Comparison of ENCODE assay signal across 26 mouse cellular contexts in the genomic region with DNA sequence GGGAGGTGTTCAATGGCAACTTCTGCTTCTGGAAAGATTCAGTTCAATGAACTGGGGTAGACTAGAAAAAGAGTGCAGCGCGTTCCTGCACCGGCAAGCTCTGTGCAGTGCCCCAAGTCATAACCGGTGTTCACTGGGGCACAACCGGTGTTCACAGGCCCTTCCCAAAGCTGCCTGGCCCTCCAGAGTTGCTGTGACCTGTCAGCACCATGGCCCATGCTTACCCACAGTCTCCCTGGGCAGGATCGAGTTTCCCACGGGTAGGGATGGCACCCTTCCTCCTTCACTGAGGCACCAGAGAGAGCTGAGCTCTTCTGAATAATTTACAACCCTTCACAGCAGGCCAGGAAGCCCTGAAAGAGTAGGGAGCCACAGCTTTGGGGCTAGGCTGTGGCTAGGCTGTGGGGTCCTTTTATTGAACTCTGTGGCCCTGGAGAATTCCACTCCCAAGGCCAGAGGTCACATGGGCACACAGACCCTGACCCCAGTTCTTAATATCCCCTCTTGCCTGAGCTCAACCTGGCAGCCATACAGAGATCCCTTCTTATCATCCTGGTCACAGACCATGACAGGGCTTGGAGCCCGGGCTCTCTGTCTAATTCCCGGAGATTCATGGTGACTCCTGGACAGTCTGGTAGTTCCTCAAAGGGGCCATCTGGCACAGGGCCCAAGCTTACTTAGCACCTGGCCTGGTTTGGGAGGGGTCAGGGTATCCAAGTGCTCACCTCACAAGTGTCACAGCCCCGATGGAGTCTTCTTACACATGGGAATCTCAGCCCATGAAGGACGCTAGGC. TPM values are rescaled to one million over a fixed set of nuclear protein-coding genes. Genes with fewer than 3 reads are reported as not detected.
DNase-seq lines count a peak whose midpoint lies in the region; ATAC-seq and TF ChIP-seq lines count a peak whose summit lies in the region.
"Had no signal": no experiment of that assay in that cellular context is flagged by ENCODE, and none has a peak within 500 bp of the region (broad histone marks: within the 10 kb centered on the region; RNA-seq: fewer than 3 reads in every experiment).

No protein-coding gene starts in this region.

- no peaks in the 10 kb centered on the region for H3K36me3 ChIP-seq in heart, embryonic 15.5 days
- H3K36me3 ChIP-seq in heart, adult 2 months (ENCODE audit: control insufficient read depth, insufficient read depth, low read length) = no peaks in the 10 kb centered on the region
- no peaks in the 10 kb centered on the region for H3K36me3 ChIP-seq in kidney, embryonic 15.5 days
- no peaks in the 10 kb centered on the region for H3K36me3 ChIP-seq in limb, embryonic 12.5 days
- no peaks in the 10 kb centered on the region for H3K36me3 ChIP-seq in limb, embryonic 10.5 days
- H3K36me3 ChIP-seq in forebrain, embryonic 11.5 days (ENCODE audit: control insufficient read depth, insufficient read depth, low read length) = no peaks in the 10 kb centered on the region
- H3K36me3 ChIP-seq: embryonic facial prominence, embryonic 12.5 days; forebrain, embryonic 12.5 days; heart, embryonic 13.5 days; hindbrain, embryonic 13.5 days had no signal

- no peaks in the 10 kb centered on the region for H3K9me3 ChIP-seq in heart, embryonic 15.5 days (replicated peaks)
- no peaks in the 10 kb centered on the region for H3K9me3 ChIP-seq in kidney, embryonic 15.5 days (replicated peaks)
- no peaks in the 10 kb centered on the region for H3K9me3 ChIP-seq in limb, embryonic 12.5 days
- H3K9me3 ChIP-seq in limb, embryonic 10.5 days (replicated peaks) = no peaks in the 10 kb centered on the region
- no peaks in the 10 kb centered on the region; the same call in 1 of the 2 replicates for H3K9me3 ChIP-seq in forebrain, embryonic 11.5 days (ENCODE audit: control insufficient read depth, low read length)
- H3K9me3 ChIP-seq: embryonic facial prominence, embryonic 12.5 days; forebrain, embryonic 12.5 days; heart, embryonic 13.5 days; hindbrain, embryonic 13.5 days had no signal

- intact Hi-C loops in heart, adult 2 months (cut with DNase I) = no loop called here

- in situ Hi-C loops in Patski (cut with MboI; ENCODE audit: low pct_unique_long_range_greater_than_20kb) = no loop called here

- POLR2A ChIA-PET in Patski (lab: Charles Lee) = no interaction called here

- H3K4me3 ChIP-seq in heart, embryonic 15.5 days = no peak overlapping the region
- H3K4me3 ChIP-seq in heart, adult 2 months = no peak overlapping the region
- H3K4me3 ChIP-seq in kidney, embryonic 15.5 days (replicated peaks) = no peak overlapping the region
- H3K4me3 ChIP-seq in limb, embryonic 12.5 days (replicated peaks) = no peak overlapping the region
- no peak overlapping the region for H3K4me3 ChIP-seq in limb, embryonic 10.5 days
- no peak overlapping the region for H3K4me3 ChIP-seq in forebrain, embryonic 11.5 days (ENCODE audit: low read depth, low read length)
- H3K4me3 ChIP-seq: embryonic facial prominence, embryonic 12.5 days; forebrain, embryonic 12.5 days; heart, embryonic 13.5 days; hindbrain, embryonic 13.5 days had no signal

- 61% methylated on average over 11 of the region's 11 CpGs for WGBS in heart, embryonic 15.5 days
- 70% methylated on average over 11 of the region's 11 CpGs for WGBS in heart, adult 2 months
- 29% methylated on average over 11 of the region's 11 CpGs for WGBS in kidney, embryonic 15.5 days
- 52% methylated on average over 11 of the region's 11 CpGs for WGBS in limb, embryonic 12.5 days
- WGBS in limb, embryonic 10.5 days = 57% methylated on average over 11 of the region's 11 CpGs
- WGBS in forebrain, embryonic 11.5 days = 76% methylated on average over 11 of the region's 11 CpGs

- CTCF ChIA-PET in Patski (lab: Charles Lee) = interaction anchor here (1.5 to 1.6 kb wide), 2 partner anchors 9 to 19 kb away, joined by 5 to 7 read pairs; no protein-coding TSS in a partner anchor

- H3K79me2 ChIP-seq in heart, adult 2 months (replicated peaks; ENCODE audit: control insufficient read depth, insufficient read depth, low read length) = no peaks in the 10 kb centered on the region

- TF ChIP-seq POLR2A in heart, adult 2 months (IDR thresholded peaks at IDR 0.05; ENCODE audit: insufficient read depth, low read depth, low read length) = no peak

- no peak overlapping the region for H3K27ac ChIP-seq in heart, embryonic 15.5 days
- no peak overlapping the region for H3K27ac ChIP-seq in heart, adult 2 months
- H3K27ac ChIP-seq in kidney, embryonic 15.5 days = peak overlapping the region; percentile 90
- H3K27ac ChIP-seq in limb, embryonic 12.5 days = no peak overlapping the region
- H3K27ac ChIP-seq in limb, embryonic 10.5 days = no peak overlapping the region
- H3K27ac ChIP-seq in forebrain, embryonic 11.5 days (ENCODE audit: low read depth, low read length) = no peak overlapping the region
- H3K27ac ChIP-seq: embryonic facial prominence, embryonic 12.5 days; forebrain, embryonic 12.5 days; heart, embryonic 13.5 days; hindbrain, embryonic 13.5 days had no signal

- TF ChIP-seq CTCF in heart, adult 2 months (IDR thresholded peaks at IDR 0.05) = no peak
- TF ChIP-seq CTCF in Patski (IDR thresholded peaks at IDR 0.05) = no peak

- no peaks in the 10 kb centered on the region for H3K4me1 ChIP-seq in heart, embryonic 15.5 days (replicated peaks)
- H3K4me1 ChIP-seq in heart, adult 2 months (ENCODE audit: control insufficient read depth, insufficient read depth, low read length) = no peaks in the 10 kb centered on the region
- H3K4me1 ChIP-seq in kidney, embryonic 15.5 days = peaks cover 27% of the 10 kb centered on the region
- no peaks in the 10 kb centered on the region for H3K4me1 ChIP-seq in limb, embryonic 12.5 days (replicated peaks)
- H3K4me1 ChIP-seq in limb, embryonic 10.5 days = peaks cover 7% of the 10 kb centered on the region; the same call in 1 of the 2 replicates
- H3K4me1 ChIP-seq in forebrain, embryonic 11.5 days (replicated peaks; ENCODE audit: control insufficient read depth, insufficient read depth, low read length) = no peaks in the 10 kb centered on the region
- H3K4me1 ChIP-seq: embryonic facial prominence, embryonic 12.5 days; forebrain, embryonic 12.5 days; hindbrain, embryonic 13.5 days had no signal

- TF ChIP-seq EP300 in heart, adult 2 months (IDR thresholded peaks at IDR 0.05; ENCODE audit: insufficient read depth, low read depth, low read length) = no peak

- peak; percentile 32; the same call in 1 of the 2 replicates for ATAC-seq in heart, embryonic 15.5 days (replicated peaks; ENCODE audit: insufficient number of reproducible peaks, insufficient read depth, low FRiP score, low read depth)
- peak; percentile 91 for ATAC-seq in kidney, embryonic 15.5 days (replicated peaks; ENCODE audit: low FRiP score)
- no peak for ATAC-seq in limb, embryonic 12.5 days (ENCODE audit: insufficient number of reproducible peaks, insufficient read depth, low FRiP score, low TSS enrichment, low read depth)
- peak; percentile 65 for ATAC-seq in Patski
- ATAC-seq in forebrain, embryonic 11.5 days (replicated peaks; ENCODE audit: low FRiP score) = no peak
- ATAC-seq: forebrain, embryonic 16.5 days had no signal

- H3K27me3 ChIP-seq in heart, embryonic 15.5 days = peaks cover 38% of the 10 kb centered on the region
- no peaks in the 10 kb centered on the region for H3K27me3 ChIP-seq in heart, adult 2 months (ENCODE audit: control insufficient read depth, insufficient read depth, low read length)
- H3K27me3 ChIP-seq in kidney, embryonic 15.5 days = peaks cover 24% of the 10 kb centered on the region
- peaks cover 73% of the 10 kb centered on the region for H3K27me3 ChIP-seq in limb, embryonic 12.5 days
- peaks cover 74% of the 10 kb centered on the region for H3K27me3 ChIP-seq in limb, embryonic 10.5 days (ENCODE audit: low read depth, poor library complexity, severe bottlenecking)
- no peaks in the 10 kb centered on the region for H3K27me3 ChIP-seq in Patski
- H3K27me3 ChIP-seq in forebrain, embryonic 11.5 days (ENCODE audit: control insufficient read depth, insufficient read depth, low read length) = peaks cover 18% of the 10 kb centered on the region

- H3K9ac ChIP-seq in heart, embryonic 15.5 days = no peak overlapping the region
- H3K9ac ChIP-seq in heart, adult 2 months (ENCODE audit: low read depth, low read length) = no peak overlapping the region
- H3K9ac ChIP-seq in kidney, embryonic 15.5 days = no peak overlapping the region
- H3K9ac ChIP-seq in limb, embryonic 12.5 days (replicated peaks) = 0 out of 2 replicates have a peak overlapping the region, but pooled peaks have one; percentile 27
- no peak overlapping the region for H3K9ac ChIP-seq in forebrain, embryonic 11.5 days (ENCODE audit: low read length)
- H3K9ac ChIP-seq: embryonic facial prominence, embryonic 12.5 days; forebrain, embryonic 12.5 days; heart, embryonic 13.5 days; hindbrain, embryonic 13.5 days had no signal

- H3K4me2 ChIP-seq in heart, embryonic 15.5 days = no peak overlapping the region
- no peak overlapping the region for H3K4me2 ChIP-seq in kidney, embryonic 15.5 days
- no peak overlapping the region for H3K4me2 ChIP-seq in limb, embryonic 12.5 days
- H3K4me2 ChIP-seq in forebrain, embryonic 11.5 days (ENCODE audit: low read depth, low read length, severe bottlenecking) = no peak overlapping the region
- H3K4me2 ChIP-seq: embryonic facial prominence, embryonic 12.5 days; forebrain, embryonic 12.5 days; heart, embryonic 13.5 days; hindbrain, embryonic 13.5 days had no signal

- no peak for DNase-seq in heart, adult 2 months
- no peak for DNase-seq in kidney, adult 8-10 months
- DNase-seq in limb, embryonic 10.5 days (ENCODE audit: low spot score) = no peak
- DNase-seq in Patski (ENCODE audit: low read depth, low spot score) = peak; percentile 39
- no peak for DNase-seq in forebrain, embryonic 11.5 days (ENCODE audit: low spot score)
- DNase-seq: adrenal gland, postnatal 10 days; cerebellum, adult 11 months; cerebellum, adult 8-10 months; cerebellum, postnatal 14 days; gastrocnemius, postnatal 14 days; heart, postnatal 10 days; heart, postnatal 4 days had no signal

RNA-seq across cellular contexts. Expression of a gene that starts 5.9 kb away (rescaled TPM):
- polyA plus RNA-seq in heart, embryonic 15.5 days (2015; fragmentation: Nextera tagmentation; extraction: Ambion mirVana) = 0.93 and 2.1 TPM in 2 replicates
- 1 to 10 TPM; 2.4 to 2.5 TPM for total RNA-seq in heart, adult 2 months (2021)
- 2.7 and 3.2 TPM in 2 replicates for polyA plus RNA-seq in heart, adult 2 months (2012; rRNA removed)
- polyA plus RNA-seq in kidney, embryonic 15.5 days (2015; fragmentation: Nextera tagmentation; extraction: Ambion mirVana) = 25.5 and 28.1 TPM in 2 replicates
- polyA plus RNA-seq in limb, embryonic 12.5 days (2016; fragmentation: Nextera tagmentation; extraction: Ambion mirVana) = 1.9 and 2.3 TPM in 2 replicates
- 2.9 and 3.2 TPM in 2 replicates for polyA plus RNA-seq in limb, embryonic 10.5 days (2016; fragmentation: Nextera tagmentation; extraction: Ambion mirVana)
- 1.3 TPM for polyA plus RNA-seq in Patski (2021)
- 0.90 and 1.2 TPM in 2 replicates for polyA plus RNA-seq in forebrain, embryonic 11.5 days (2014; fragmentation: Nextera tagmentation; extraction: Ambion mirVana)
- total RNA-seq: granulocyte monocyte progenitor cell, adult 5-6 weeks had no signal

RNA-seq across cellular contexts. Expression of a gene that starts 12.4 kb away (rescaled TPM):
- 0.23 TPM in 1 of 2 replicates, not detected in the other for polyA plus RNA-seq in heart, embryonic 15.5 days (2015; fragmentation: Nextera tagmentation; extraction: Ambion mirVana)
- not detected for total RNA-seq in heart, adult 2 months (2021)
- not detected in 2 replicates for polyA plus RNA-seq in heart, adult 2 months (2012; rRNA removed)
- 0.08 and 0.17 TPM in 2 replicates for polyA plus RNA-seq in kidney, embryonic 15.5 days (2015; fragmentation: Nextera tagmentation; extraction: Ambion mirVana)
- not detected in 2 replicates for polyA plus RNA-seq in limb, embryonic 12.5 days (2016; fragmentation: Nextera tagmentation; extraction: Ambion mirVana)
- not detected in 2 replicates for polyA plus RNA-seq in limb, embryonic 10.5 days (2016; fragmentation: Nextera tagmentation; extraction: Ambion mirVana)
- polyA plus RNA-seq in Patski (2021) = not detected
- polyA plus RNA-seq in forebrain, embryonic 11.5 days (2014; fragmentation: Nextera tagmentation; extraction: Ambion mirVana) = not detected in 2 replicates
- total RNA-seq: adrenal gland, postnatal 10 days; adrenal gland, postnatal 4 days; CH12.LX; gastrocnemius, postnatal 14 days; granulocyte monocyte progenitor cell, adult 5-6 weeks; heart, postnatal 10 days; heart, postnatal 4 days had no signal
- polyA plus RNA-seq: brain, embryonic 14.5 days; cortical plate, adult 2 months; embryonic facial prominence, embryonic 12.5 days; forebrain, embryonic 12.5 days; forebrain, embryonic 16.5 days; frontal cortex, adult 2 months; heart, embryonic 13.5 days had no signal

RNA-seq across cellular contexts. Expression of a gene that starts 30.5 kb away (rescaled TPM):
- 0.94 and 1.6 TPM in 2 replicates for polyA plus RNA-seq in heart, embryonic 15.5 days (2015; fragmentation: Nextera tagmentation; extraction: Ambion mirVana)
- 1 to 10 TPM; 1.4 to 2.4 TPM for total RNA-seq in heart, adult 2 months (2021)
- polyA plus RNA-seq in heart, adult 2 months (2012; rRNA removed) = 6.1 and 7.4 TPM in 2 replicates
- polyA plus RNA-seq in kidney, embryonic 15.5 days (2015; fragmentation: Nextera tagmentation; extraction: Ambion mirVana) = 1.5 and 2.4 TPM in 2 replicates
- 0.96 and 1.9 TPM in 2 replicates for polyA plus RNA-seq in limb, embryonic 12.5 days (2016; fragmentation: Nextera tagmentation; extraction: Ambion mirVana)
- polyA plus RNA-seq in limb, embryonic 10.5 days (2016; fragmentation: Nextera tagmentation; extraction: Ambion mirVana) = 0.67 and 0.75 TPM in 2 replicates
- polyA plus RNA-seq in Patski (2021) = 1.5 TPM
- polyA plus RNA-seq in forebrain, embryonic 11.5 days (2014; fragmentation: Nextera tagmentation; extraction: Ambion mirVana) = 0.49 TPM in 1 of 2 replicates, not detected in the other
- total RNA-seq: granulocyte monocyte progenitor cell, adult 5-6 weeks had no signal

RNA-seq across cellular contexts. Expression of a gene that starts 31.7 kb away (rescaled TPM):
- polyA plus RNA-seq in heart, embryonic 15.5 days (2015; fragmentation: Nextera tagmentation; extraction: Ambion mirVana) = 58.4 and 73.4 TPM in 2 replicates
- total RNA-seq in heart, adult 2 months (2021) = 10 to 100 TPM; 58.1 to 64.8 TPM
- polyA plus RNA-seq in heart, adult 2 months (2012; rRNA removed) = 51.7 and 65.0 TPM in 2 replicates
- 65.6 and 71.7 TPM in 2 replicates for polyA plus RNA-seq in kidney, embryonic 15.5 days (2015; fragmentation: Nextera tagmentation; extraction: Ambion mirVana)
- 37.6 and 40.2 TPM in 2 replicates for polyA plus RNA-seq in limb, embryonic 12.5 days (2016; fragmentation: Nextera tagmentation; extraction: Ambion mirVana)
- polyA plus RNA-seq in limb, embryonic 10.5 days (2016; fragmentation: Nextera tagmentation; extraction: Ambion mirVana) = 34.8 and 36.7 TPM in 2 replicates
- polyA plus RNA-seq in Patski (2021) = 102 TPM
- polyA plus RNA-seq in forebrain, embryonic 11.5 days (2014; fragmentation: Nextera tagmentation; extraction: Ambion mirVana) = 75.1 and 77.8 TPM in 2 replicates

Comparison
In these comparisons a context has a peak if more than half of its experiments do, and no peak if none do; other contexts are left out.
1. ATAC-seq: peak in heart, embryonic 15.5 days (single experiment), kidney, embryonic 15.5 days (single experiment) and Patski (single experiment); none in limb, embryonic 12.5 days (single experiment) and forebrain, embryonic 11.5 days (single experiment).